Mouse (Mus musculus) forebrain, embryonic 10.5 days (tissue): ENCODE data around the gene 6030445D17Rik. TPM values are rescaled to one million over a fixed set of nuclear protein-coding genes. Genes with fewer than 3 reads are reported as not detected.

Experiments used
- polyA plus RNA-seq: library from polyadenylated mRNA; unstranded; fragments of >200 nt; fragmentation: Nextera tagmentation; extraction: Ambion mirVana; gene quantifications from 2 replicates; pipeline ENCODE4 v1.2.1, GENCODE M21; 2016

Gene 6030445D17Rik
- polyA plus RNA-seq, 1 experiment from 2014 or later, result 0.07 TPM

Other genes with a start within 250 kb of the 6030445D17Rik start
- gene Tcea3, start 214.5 kb upstream of the 6030445D17Rik start, polyA plus RNA-seq, result 0.49 and 0.77 TPM in 2 replicates
- 21.1 and 21.8 TPM in 2 replicates for gene Zfp46, start 177.6 kb upstream of the 6030445D17Rik start, polyA plus RNA-seq
- 231 and 248 TPM in 2 replicates for gene Hnrnpr, start 151.3 kb upstream of the 6030445D17Rik start, polyA plus RNA-seq
- gene Htr1d, start 38.7 kb upstream of the 6030445D17Rik start, polyA plus RNA-seq, result 0.31 TPM in 1 of 2 replicates, not detected in the other
- 153 and 154 TPM in 2 replicates for gene Luzp1, start 7.5 kb downstream of the 6030445D17Rik start, polyA plus RNA-seq
- 50.0 and 52.2 TPM in 2 replicates for gene Kdm1a, start 140.5 kb downstream of the 6030445D17Rik start, polyA plus RNA-seq
- not detected in 2 replicates for gene Tex46, start 148.2 kb downstream of the 6030445D17Rik start, polyA plus RNA-seq
- not detected in 2 replicates for gene Lactbl1, start 160.4 kb downstream of the 6030445D17Rik start, polyA plus RNA-seq